Mouse (Mus musculus) heart, postnatal 0 days (tissue): ENCODE data around the gene Unc13b. TPM values are rescaled to one million over a fixed set of nuclear protein-coding genes. Genes with fewer than 3 reads are reported as not detected.

Experiments used
- ATAC-seq: fragments of 200-750 bp; cut with Nextera tagmentation; 2 replicates; pipeline ENCODE4 v1.8.0; 2017; ENCODE audit warnings: low read depth, moderate number of reproducible peaks, moderate library complexity; ENCODE audit not compliant: insufficient read depth
- DNase-seq: peaks from one replicate; pipeline ENCODE4 v3.0.0-alpha.2; 2016; ENCODE audit warnings: low spot score
- H3K27ac ChIP-seq: fragments of 300-500 bp; sonication (generic); 2 replicates; pipeline ENCODE4 v1.5.1; 2014; ENCODE audit warnings: low read depth, mild to moderate bottlenecking
- H3K27me3 ChIP-seq: fragments of 300-500 bp; sonication (generic); 2 replicates; pipeline ENCODE4 v1.6.1; 2014; ENCODE audit warnings: low read length, mixed read lengths; ENCODE audit not compliant: control insufficient read depth, insufficient read depth
- H3K36me3 ChIP-seq: fragments of 300-500 bp; sonication (generic); replicated peaks from 2 replicates; pipeline ENCODE4 v1.6.1; 2014; ENCODE audit warnings: low read length, mixed read lengths; ENCODE audit not compliant: control insufficient read depth, insufficient read depth
- H3K4me1 ChIP-seq: fragments of 300-500 bp; sonication (generic); 2 replicates; pipeline ENCODE4 v1.6.1; 2014; ENCODE audit warnings: antibody characterized with exemption; ENCODE audit not compliant: control insufficient read depth, insufficient read depth
- H3K4me2 ChIP-seq: fragments of 300-500 bp; sonication (generic); 2 replicates; pipeline ENCODE4 v1.6.1; 2014; ENCODE audit warnings: low read depth, mild to moderate bottlenecking, low read length, moderate library complexity
- H3K4me3 ChIP-seq: fragments of 300-500 bp; sonication (generic); 2 replicates; pipeline ENCODE4 v1.5.1; 2014; ENCODE audit warnings: low read depth, low read length
- H3K9ac ChIP-seq: fragments of 300-500 bp; sonication (generic); replicated peaks from 2 replicates; pipeline ENCODE4 v1.6.1; 2014; ENCODE audit warnings: low read depth, low read length, mixed read lengths
- H3K9me3 ChIP-seq: fragments of 300-500 bp; sonication (generic); replicated peaks from 2 replicates; pipeline ENCODE4 v1.6.1; 2016; ENCODE audit warnings: low read length; ENCODE audit not compliant: control insufficient read depth
- CTCF ChIP-seq: IDR thresholded peaks from 2 replicates; pipeline ENCODE4 v1.5.1; 2016; ENCODE audit warnings: antibody characterized with exemption, control low read depth, low read depth
- EP300 ChIP-seq: IDR thresholded peaks from 2 replicates; pipeline ENCODE4 v1.6.1; 2016; ENCODE audit warnings: antibody characterized with exemption, low read depth
- WGBS: fragments of 180-500 bp; shearing (Covaris S2); extraction: QIAGEN DNeasy Blood & Tissue Kit; methylation state at CpG from one replicate; pipeline ENCODE4 v1.1.7; 2014; 5-methylcytosine and 5-hydroxymethylcytosine counted together
- polyA plus RNA-seq: library from polyadenylated mRNA; unstranded; fragments of >200 nt; fragmentation: Nextera tagmentation; extraction: Ambion mirVana; gene quantifications from 2 replicates; pipeline ENCODE4 v1.2.1, GENCODE M21; 2015
- total RNA-seq: library from RNA; depleted of rRNA; stranded (reverse); fragments of >200 nt; gene quantifications from 2 replicates; pipeline ENCODE4 v1.2.3, GENCODE M21; 2014; ENCODE audit warnings: low replicate concordance

The Unc13b gene
- total and polyA plus RNA-seq, 2 experiments from 2014 or later, result 5.4 to 51.8 TPM

- Histone ChIP-seq H3K9me3 (no peaks in the 10 kb centered on the region), H3K9ac (no peak overlapping the region)
- 61% methylated on average over 2 of the region's 2 CpGs for WGBS
Measured at GRCm38 (mm10) chr4:43248909-43249308, 190.2 kb downstream of the Unc13b start.

GRCm38 (mm10) chr4:43251269-43251668 lies 192.5 kb downstream of the Unc13b start:
- TF ChIP-seq EP300 (no peak), CTCF (no peak)
- no peaks in the 10 kb centered on the region for H3K9me3 ChIP-seq
- no peak overlapping the region for H3K4me3 ChIP-seq
- DNase-seq (no peak), ATAC-seq (no peak)
- H3K9ac ChIP-seq, result no peak overlapping the region
- H3K4me2 ChIP-seq, result no peak overlapping the region
- H3K4me1 ChIP-seq, result no peaks in the 10 kb centered on the region
- WGBS, result 57% methylated on average over 6 of the region's 6 CpGs
- H3K27me3 ChIP-seq, result no peaks in the 10 kb centered on the region
- H3K27ac ChIP-seq, result no peak overlapping the region
- H3K36me3 ChIP-seq, result peaks cover 30% of the 10 kb centered on the region

More at GRCm38 (mm10) chr4:43248909-43249308, 190.2 kb downstream of the Unc13b start:
- TF ChIP-seq EP300, result no peak
- TF ChIP-seq CTCF, result no peak
- ATAC-seq (no peak), DNase-seq (no peak)
- H3K27ac ChIP-seq, result no peak overlapping the region
- no peaks in the 10 kb centered on the region for H3K27me3 ChIP-seq
- no peak overlapping the region for H3K4me3 ChIP-seq
- no peaks in the 10 kb centered on the region for H3K4me1 ChIP-seq
- peaks cover 26% of the 10 kb centered on the region; the same call in 1 of the 2 replicates for H3K36me3 ChIP-seq
- no peak overlapping the region for H3K4me2 ChIP-seq

GRCm38 (mm10) chr4:43257040-43257439 lies 198.3 kb downstream of the Unc13b start:
- Histone ChIP-seq H3K27ac (no peak overlapping the region), H3K9me3 (no peaks in the 10 kb centered on the region), H3K4me3 (no peak overlapping the region), H3K36me3 (peaks cover 24% of the 10 kb centered on the region), H3K4me1 (peaks cover 14% of the 10 kb centered on the region), H3K9ac (no peak overlapping the region), H3K27me3 (no peaks in the 10 kb centered on the region), H3K4me2 (no peak overlapping the region)
- ATAC-seq, result no peak
- TF ChIP-seq CTCF, result no peak
- no peak for TF ChIP-seq EP300
- WGBS, result 93% methylated on average over 2 of the region's 2 CpGs
- no peak for DNase-seq

DNA sequence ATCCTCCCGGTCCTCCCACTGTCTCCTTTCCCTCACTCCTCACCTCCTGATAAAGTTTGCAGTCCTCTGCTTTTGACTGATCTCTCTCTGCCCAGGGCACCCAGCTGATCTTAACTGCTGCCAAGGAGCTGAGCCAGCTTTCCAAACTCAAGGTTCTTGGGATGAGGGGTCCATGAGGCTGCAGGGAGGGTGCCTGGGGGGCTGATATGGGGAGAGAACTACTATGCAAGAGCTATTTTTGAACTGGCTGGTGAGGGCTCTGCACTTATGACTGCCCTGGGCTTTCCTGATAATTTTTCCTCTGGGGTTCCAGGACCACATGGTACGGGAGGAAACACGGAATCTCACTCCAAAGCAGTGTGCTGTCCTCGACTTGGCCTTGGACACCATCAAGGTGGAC lies 199.8 kb downstream of the Unc13b start:
- Histone ChIP-seq H3K9ac (no peak overlapping the region), H3K4me2 (no peak overlapping the region), H3K4me1 (peaks cover 14% of the 10 kb centered on the region), H3K4me3 (no peak overlapping the region), H3K36me3 (peaks cover 21% of the 10 kb centered on the region), H3K27me3 (no peaks in the 10 kb centered on the region), H3K27ac (no peak overlapping the region), H3K9me3 (no peaks in the 10 kb centered on the region)
- no peak for TF ChIP-seq EP300
- ATAC-seq (peak; percentile 51; the same call in 1 of the 2 replicates), DNase-seq (peak; percentile 27)
- 34% methylated on average over 4 of the region's 4 CpGs for WGBS

- H3K9ac ChIP-seq, result no peak overlapping the region
- TF ChIP-seq EP300 (no peak), CTCF (no peak)
- no peaks in the 10 kb centered on the region for H3K9me3 ChIP-seq
- no peak overlapping the region for H3K27ac ChIP-seq
- H3K4me3 ChIP-seq, result no peak overlapping the region
- H3K4me1 ChIP-seq, result peaks cover 14% of the 10 kb centered on the region
- no peaks in the 10 kb centered on the region for H3K27me3 ChIP-seq
- DNase-seq (no peak), ATAC-seq (no peak)
- H3K36me3 ChIP-seq, result peaks cover 18% of the 10 kb centered on the region
- no peak overlapping the region for H3K4me2 ChIP-seq
- whole genome bisulfite sequencing, result 74% methylated on average over 3 of the region's 3 CpGs
Measured at GRCm38 (mm10) chr4:43259435-43259834, 200.7 kb downstream of the Unc13b start.

DNA sequence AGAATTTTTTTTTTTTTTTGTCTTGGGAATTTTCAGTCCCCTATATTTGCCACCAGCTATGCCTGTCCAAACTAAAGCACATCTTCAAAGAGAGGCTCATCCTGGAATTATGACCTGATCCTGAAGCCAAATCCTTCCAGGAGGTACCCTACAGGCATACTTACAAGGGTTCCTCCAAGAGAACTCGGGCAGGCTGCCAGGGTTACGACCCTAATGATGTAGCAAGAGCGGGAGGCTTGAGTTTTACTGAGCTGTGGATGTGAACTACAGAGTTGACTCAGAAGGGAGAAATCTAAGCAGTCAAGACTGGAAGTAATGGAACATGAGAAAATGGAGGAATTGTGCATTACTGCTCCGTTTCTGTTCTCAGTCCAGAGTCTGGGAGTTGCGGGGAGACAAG lies 201.3 kb downstream of the Unc13b start:
- Histone ChIP-seq H3K9me3 (no peaks in the 10 kb centered on the region), H3K4me3 (no peak overlapping the region), H3K27ac (no peak overlapping the region), H3K27me3 (no peaks in the 10 kb centered on the region), H3K9ac (no peak overlapping the region), H3K36me3 (peaks cover 18% of the 10 kb centered on the region), H3K4me2 (no peak overlapping the region), H3K4me1 (peaks cover 14% of the 10 kb centered on the region)
- WGBS, result 72% methylated on average over 5 of the region's 5 CpGs
- no peak for DNase-seq
- no peak for ATAC-seq
- TF ChIP-seq EP300 (no peak), CTCF (no peak)
